Comparison of ENCODE assay signal across 16 mouse cellular contexts in genomic region chr14:86510408-86510807, GRCm38 (mm10).
"Had no signal": no experiment of that assay in that cellular context is flagged by ENCODE, and none has a peak within 500 bp of the region (broad histone marks: within the 10 kb centered on the region; RNA-seq: fewer than 3 reads in every experiment).

No protein-coding gene starts in this region.

- ATAC-seq: liver, postnatal 0 days; midbrain, embryonic 15.5 days had no signal

- H3K27ac ChIP-seq: kidney, postnatal 0 days; limb, embryonic 15.5 days; liver, embryonic 13.5 days; lung, embryonic 15.5 days; macrophage; midbrain, embryonic 15.5 days; neural tube, embryonic 12.5 days had no signal

- H3K9ac ChIP-seq: limb, embryonic 15.5 days; liver, embryonic 13.5 days; liver, postnatal 0 days; lung, embryonic 15.5 days; midbrain, embryonic 15.5 days; neural tube, embryonic 12.5 days had no signal

- H3K9me3 ChIP-seq: lung, embryonic 15.5 days; megakaryocyte, embryonic 14.5 days; midbrain, embryonic 15.5 days; neural tube, embryonic 12.5 days had no signal

- DNase-seq: kidney, postnatal 4 days; liver, embryonic 13.5 days; liver, postnatal 0 days; lung, postnatal 14 days; right cerebral cortex, postnatal 4 days; spleen, adult 18-20 months; thymus, adult 18-20 months; thymus, postnatal 25 days had no signal

- H3K36me3 ChIP-seq: limb, embryonic 15.5 days; liver, embryonic 13.5 days; lung, embryonic 15.5 days; midbrain, embryonic 15.5 days; neural tube, embryonic 12.5 days had no signal

- H3K27me3 ChIP-seq: limb, embryonic 15.5 days; liver, embryonic 13.5 days; lung, embryonic 15.5 days; megakaryocyte, embryonic 14.5 days; midbrain, embryonic 15.5 days; neural tube, embryonic 12.5 days had no signal

- H3K4me3 ChIP-seq: limb, embryonic 15.5 days; liver, embryonic 13.5 days; lung, embryonic 15.5 days; megakaryocyte, embryonic 14.5 days; midbrain, embryonic 15.5 days; neural tube, embryonic 12.5 days had no signal

- H3K4me1 ChIP-seq: limb, embryonic 15.5 days; liver, embryonic 13.5 days; lung, embryonic 15.5 days; midbrain, embryonic 15.5 days; neural tube, embryonic 12.5 days had no signal

- H3K4me2 ChIP-seq: limb, embryonic 15.5 days; liver, embryonic 13.5 days; lung, embryonic 15.5 days; midbrain, embryonic 11.5 days; midbrain, embryonic 15.5 days; neural tube, embryonic 12.5 days had no signal
